Mouse (Mus musculus) lung, postnatal 4 days (tissue): Measurements from ENCODE around the gene Npnt.

Experiments used
- DNase-seq, 2 experiments: peaks; one replicate each; pipeline ENCODE4 v3.0.0; 2021

The Npnt gene

GRCm38 (mm10) chr3:132949791-132950528 lies at the start of gene Npnt:
Gene Npnt (minus strand): TSS chr3:132950291.
- peak; percentile 60 to 87 for DNase-seq

DNA sequence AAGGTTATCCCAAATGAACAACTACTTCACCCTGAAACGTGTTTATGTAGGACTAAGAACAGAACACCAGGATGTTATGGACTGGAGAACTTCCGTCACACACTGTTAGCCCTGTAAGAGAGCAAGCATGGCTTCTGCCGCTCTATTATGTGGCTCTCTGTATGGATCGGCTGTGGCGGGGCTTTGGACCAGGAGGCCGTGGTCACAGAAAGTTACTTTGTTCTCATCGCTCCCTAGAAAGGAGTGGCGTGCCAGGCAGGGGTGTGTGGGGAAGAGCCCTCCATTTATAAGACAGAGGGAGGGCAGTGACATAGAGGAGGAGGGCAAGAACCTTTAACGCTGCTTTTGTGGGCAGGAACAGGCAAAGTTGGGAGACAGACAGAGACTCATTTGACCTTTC lies 46.2 kb upstream of the Npnt start:
- DNase-seq, result no peak

GRCm38 (mm10) chr3:132995904-132996267 lies 45.8 kb upstream of the Npnt start:
- no peak for DNase-seq

GRCm38 (mm10) chr3:132995172-132995903 lies 45.2 kb upstream of the Npnt start:
- peak; percentile 52 to 57 for DNase-seq

GRCm38 (mm10) chr3:132986188-132986587 lies 36.1 kb upstream of the Npnt start:
- no peak for DNase-seq

DNA sequence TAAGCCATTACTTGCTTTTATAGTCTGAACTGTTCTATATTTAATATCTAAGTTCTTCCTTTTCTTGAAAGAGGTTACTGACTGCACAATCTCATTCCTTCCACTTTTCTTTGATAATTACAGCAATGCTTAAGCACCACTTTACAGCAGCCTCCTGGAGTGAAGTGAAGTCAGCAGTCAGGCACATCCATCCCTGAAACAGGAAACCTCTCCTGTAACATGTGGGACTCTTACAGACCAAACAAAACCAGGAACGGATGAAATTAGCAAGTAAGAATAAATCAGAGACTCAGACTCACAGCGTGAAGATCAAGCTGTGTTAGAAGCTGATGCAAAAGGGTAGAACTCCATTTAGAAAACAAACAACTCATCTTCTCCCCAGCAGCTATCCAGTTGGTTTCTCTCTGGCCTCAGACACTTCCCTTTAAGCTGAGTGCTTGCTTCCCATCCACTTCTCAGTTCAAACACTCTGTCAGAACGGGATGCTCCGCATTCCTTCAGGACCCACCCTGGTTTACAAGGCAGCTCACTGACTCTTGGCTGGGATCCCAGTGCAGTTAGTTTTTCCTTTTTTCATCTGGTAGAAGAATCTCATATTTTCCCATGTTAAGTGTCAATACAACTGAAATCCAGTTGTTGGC lies 33.9 kb upstream of the Npnt start:
- DNase-seq, result peak; percentile 69 to 75

GRCm38 (mm10) chr3:132981968-132982367 lies 31.9 kb upstream of the Npnt start:
- no peak for DNase-seq

DNA sequence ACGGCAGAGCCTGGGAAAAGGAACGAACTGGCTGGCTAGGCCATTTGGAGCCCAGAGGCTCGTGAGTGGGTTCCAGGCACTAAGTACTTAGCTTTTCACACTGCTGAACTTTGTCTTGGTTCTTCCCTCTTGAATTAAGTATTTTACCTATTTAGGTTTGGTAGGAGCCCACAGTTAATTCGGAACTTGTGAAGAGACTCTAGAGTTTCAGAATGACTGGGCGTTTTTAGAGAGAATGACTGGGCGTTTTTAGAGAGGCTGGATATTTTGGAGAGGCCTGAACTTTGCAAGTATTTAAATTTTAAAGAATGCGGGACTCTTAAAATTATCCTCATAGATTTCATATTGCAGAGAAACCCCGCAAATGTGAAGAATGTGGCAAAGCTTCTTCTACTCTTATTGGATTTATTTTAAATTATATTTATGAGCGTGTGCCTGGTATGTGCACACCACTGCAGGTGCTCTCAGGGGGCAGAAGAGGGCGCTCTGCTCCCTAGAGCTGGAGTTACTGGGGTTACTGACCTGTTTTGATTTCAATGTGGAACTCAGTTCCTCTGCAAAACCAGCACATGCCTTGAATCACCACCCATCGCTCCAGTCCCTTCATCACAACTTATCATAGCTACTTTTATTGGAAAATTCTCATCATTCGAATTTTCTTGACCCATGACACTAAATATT lies 29.8 kb upstream of the Npnt start:
- no peak for DNase-seq

DNA sequence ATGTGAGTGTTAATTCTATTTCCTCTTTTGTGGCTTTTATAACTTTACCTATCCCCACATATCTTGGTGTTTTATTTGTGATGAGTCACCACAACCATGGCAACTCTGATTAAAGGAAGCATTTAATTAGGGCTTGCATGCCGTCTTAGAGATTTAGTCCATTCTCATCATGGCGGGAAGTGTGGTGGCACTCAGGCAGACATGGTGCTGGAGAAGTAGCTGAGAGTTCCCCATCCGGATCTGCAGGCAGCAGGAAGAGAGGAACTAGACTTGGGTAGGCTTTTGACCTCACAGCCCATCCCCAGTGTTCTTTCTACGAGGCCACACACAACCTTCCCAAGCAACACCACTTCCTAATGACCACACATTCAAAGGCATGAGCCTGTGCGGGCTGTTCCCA lies 16.2 kb upstream of the Npnt start:
- DNase-seq, result no peak

DNA sequence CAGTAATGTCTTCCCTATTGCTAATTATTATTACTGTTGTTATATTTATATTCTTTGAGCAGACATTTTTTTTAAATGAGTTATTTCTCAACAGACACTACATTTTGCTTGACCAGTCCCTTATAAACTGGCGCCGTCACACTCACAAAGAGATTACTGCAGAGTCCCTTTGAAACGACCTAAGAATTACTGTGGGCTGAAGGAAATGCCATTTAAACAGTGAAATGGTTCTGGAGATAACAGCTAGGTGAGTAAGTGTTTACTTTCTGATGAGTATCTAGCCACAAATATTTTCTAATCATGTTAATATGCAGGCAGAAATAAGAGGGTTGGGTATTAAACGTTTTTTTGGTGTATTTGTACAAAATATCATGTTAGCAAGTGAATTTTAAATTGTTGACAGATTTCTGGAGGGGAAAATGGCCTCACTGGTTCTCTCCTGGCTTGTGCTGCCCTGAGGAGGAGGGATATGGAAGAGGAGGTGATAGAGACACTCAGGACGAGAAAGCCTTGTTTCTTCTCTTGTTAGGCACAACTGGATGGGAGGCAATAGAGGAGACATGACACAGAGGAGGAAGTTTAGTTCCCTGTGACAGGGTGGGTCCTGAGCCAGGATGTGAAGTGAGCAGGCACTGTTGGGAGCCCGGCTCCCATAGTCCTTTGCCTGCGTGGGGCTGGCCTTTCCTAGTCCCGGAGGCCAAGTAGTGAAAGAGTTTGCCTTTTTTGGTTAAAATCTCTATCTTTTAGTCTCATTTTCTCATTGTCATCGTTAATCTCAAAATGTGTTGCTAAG lies 14.8 kb upstream of the Npnt start:
- DNase-seq, result no peak

GRCm38 (mm10) chr3:132962631-132963361 lies 12.7 kb upstream of the Npnt start:
- DNase-seq, result no peak

- DNase-seq, result no peak
Observed at GRCm38 (mm10) chr3:132950529-132950880, 414 bp upstream of the Npnt start.

- peak; percentile 33 to 53 for DNase-seq
Observed at GRCm38 (mm10) chr3:132949380-132949790, 706 bp downstream of the Npnt start.

DNA sequence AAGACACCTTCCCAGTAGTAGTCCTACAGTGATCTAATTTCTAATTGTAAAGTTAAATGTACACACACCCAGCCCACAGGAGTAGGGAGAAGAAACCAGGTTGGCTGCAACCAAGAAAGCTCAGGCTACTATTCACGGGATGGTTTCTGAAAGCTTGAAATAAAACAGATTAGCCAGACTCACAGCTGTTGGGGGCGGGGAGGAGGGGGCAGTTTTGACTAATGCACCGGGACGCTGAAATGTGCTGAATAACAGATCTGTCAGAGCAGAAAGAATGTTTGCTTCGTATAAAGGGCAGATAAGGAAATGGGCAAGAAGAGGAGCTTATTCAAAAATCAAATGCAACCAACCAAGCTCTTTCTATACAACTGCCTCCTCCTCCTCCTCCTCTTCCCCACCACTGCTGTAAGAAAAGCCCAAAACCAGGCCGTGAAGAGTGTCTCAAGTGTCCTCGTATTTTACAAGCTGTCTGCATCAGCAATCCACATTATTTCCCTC lies 1.7 kb downstream of the Npnt start:
- DNase-seq, result peak in 1 of 2 experiments; percentile 42

DNA sequence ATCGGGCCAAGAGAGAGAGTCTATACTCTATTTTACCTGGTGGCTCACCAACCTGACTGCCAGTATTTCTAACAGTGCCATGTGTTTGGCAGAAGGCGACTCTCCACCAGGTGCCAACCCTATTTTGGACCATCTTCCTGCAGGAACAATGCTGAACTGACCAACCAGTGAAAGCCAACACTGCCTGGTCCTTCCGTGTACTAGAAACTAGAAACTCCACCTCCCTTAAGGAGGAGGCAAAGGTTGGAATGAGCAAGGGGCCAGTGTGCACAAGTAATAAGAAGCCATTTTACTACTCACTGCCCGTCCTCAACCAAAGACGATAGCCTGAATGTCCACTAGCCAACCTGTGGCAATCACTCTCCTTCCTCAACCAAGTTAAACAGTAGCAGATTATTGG lies 4.0 kb downstream of the Npnt start:
- DNase-seq, result no peak

GRCm38 (mm10) chr3:132945669-132946068 lies 4.4 kb downstream of the Npnt start:
- DNase-seq, result peak; percentile 59 to 81

- DNase-seq, result no peak
Observed at GRCm38 (mm10) chr3:132944609-132945008, 5.5 kb downstream of the Npnt start.

GRCm38 (mm10) chr3:132944193-132944592 lies 5.9 kb downstream of the Npnt start:
- no peak for DNase-seq

DNA sequence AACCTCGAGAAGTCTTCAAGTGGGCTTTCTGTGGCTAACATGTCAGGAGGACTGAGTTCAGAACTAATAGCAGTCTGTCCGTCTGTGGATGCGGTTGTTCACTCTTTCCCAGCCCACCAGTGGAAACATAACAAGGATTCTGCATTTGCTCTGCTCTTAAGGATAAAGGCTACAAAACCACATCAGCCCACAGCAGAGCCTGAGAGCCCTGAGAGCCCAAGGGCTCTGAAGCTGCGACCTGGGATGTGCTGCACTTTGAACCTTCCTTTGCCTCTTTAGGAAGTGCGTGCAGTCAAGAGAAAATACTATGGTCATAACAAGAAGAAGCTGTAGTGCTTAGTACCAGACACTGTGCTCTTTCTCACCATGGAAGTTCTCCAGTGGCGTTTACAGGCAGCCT lies 7.3 kb downstream of the Npnt start:
- no peak for DNase-seq

- DNase-seq, result peak in 1 of 2 experiments; percentile 41
Observed at GRCm38 (mm10) chr3:132940181-132940990, 9.7 kb downstream of the Npnt start.

- DNase-seq, result no peak
Observed at GRCm38 (mm10) chr3:132939006-132939405, 11.1 kb downstream of the Npnt start.
